Mouse (Mus musculus) myocyte (in vitro differentiated cells): Measurements from ENCODE around the gene Cdc37. TPM values are rescaled to one million over a fixed set of nuclear protein-coding genes. Genes with fewer than 3 reads are reported as not detected.
"Not testable (repeated sequence)": the region's sequence is repeated elsewhere in the genome, so short reads cannot be mapped to it uniquely, and the experiment has no call there.

Source experiments
- H3K27me3 ChIP-seq: one replicate; pipeline ENCODE4 v1.6.1; 2011; ENCODE audit not compliant: control insufficient read depth, insufficient read depth, insufficient read length
- H3K36me3 ChIP-seq: one replicate; pipeline ENCODE4 v1.6.1; 2011; ENCODE audit not compliant: control insufficient read depth, insufficient read depth
- H3K4me2 ChIP-seq: one replicate; pipeline ENCODE4 v1.6.1; 2011; ENCODE audit warnings: low read depth, control low read depth
- H3K4me3 ChIP-seq: one replicate; pipeline ENCODE4 v1.5.1; 2011; ENCODE audit warnings: mild to moderate bottlenecking, control low read depth, moderate library complexity
- H3K79me2 ChIP-seq: one replicate; pipeline ENCODE4 v1.6.1; 2011; ENCODE audit not compliant: control insufficient read depth, insufficient read depth
- H3ac ChIP-seq: one replicate; pipeline ENCODE4 v1.6.1; 2011; ENCODE audit not compliant: control insufficient read depth, insufficient read length
- CEBPB ChIP-seq: IDR thresholded peaks from 2 replicates; pipeline ENCODE4 v1.6.1; 2011; ENCODE audit warnings: mild to moderate bottlenecking, moderate library complexity; ENCODE audit not compliant: poor library complexity, insufficient read depth, severe bottlenecking
- E2F4 ChIP-seq: IDR thresholded peaks from one replicate; pipeline ENCODE4 v1.6.1; 2011; ENCODE audit warnings: mild to moderate bottlenecking, control low read depth, moderate library complexity; ENCODE audit not compliant: insufficient read depth
- MAX ChIP-seq: IDR thresholded peaks from one replicate; pipeline ENCODE4 v1.6.1; 2011; ENCODE audit warnings: low read depth, mild to moderate bottlenecking, control low read depth
- MYOD1 ChIP-seq, 3 experiments: IDR thresholded peaks; one replicate each; pipeline ENCODE4 v1.6.1; 2011; ENCODE audit warnings: control low read depth in 2 of 3, low read depth in 2 of 3, mild to moderate bottlenecking in 2 of 3, moderate library complexity in 1 of 3; ENCODE audit not compliant: insufficient read length in 2 of 3, control insufficient read depth in 1 of 3
- MYOG ChIP-seq, 3 experiments: IDR thresholded peaks; one replicate each; pipeline ENCODE4 v1.6.1; 2011; ENCODE audit warnings: control low read depth in 2 of 3, low read depth in 2 of 3, mild to moderate bottlenecking in 2 of 3; ENCODE audit not compliant: insufficient read length in 2 of 3, control insufficient read depth in 1 of 3, insufficient read depth in 1 of 3
- POLR2A ChIP-seq: IDR thresholded peaks from one replicate; pipeline ENCODE4 v1.6.1; 2011; ENCODE audit warnings: low read depth, mild to moderate bottlenecking, control low read depth, moderate library complexity; ENCODE audit not compliant: insufficient read length
- POLR2AphosphoS2 ChIP-seq: IDR thresholded peaks from one replicate; pipeline ENCODE4 v1.6.1; 2011; ENCODE audit warnings: low read depth, control low read depth; ENCODE audit not compliant: insufficient read length
- REST ChIP-seq: IDR thresholded peaks from one replicate; pipeline ENCODE4 v1.6.1; 2011; ENCODE audit warnings: mild to moderate bottlenecking, control low read depth, moderate library complexity; ENCODE audit not compliant: insufficient read depth, insufficient read length
- SRF ChIP-seq: IDR thresholded peaks from one replicate; pipeline ENCODE4 v1.6.1; 2011; ENCODE audit warnings: low read depth; ENCODE audit not compliant: control insufficient read depth, insufficient read length
- TCF12 ChIP-seq: IDR thresholded peaks from one replicate; pipeline ENCODE4 v1.6.1; 2011; ENCODE audit warnings: mild to moderate bottlenecking, control low read depth; ENCODE audit not compliant: poor library complexity, insufficient read depth, severe bottlenecking
- TCF3 ChIP-seq: IDR thresholded peaks from one replicate; pipeline ENCODE4 v1.6.1; 2011; ENCODE audit warnings: low read depth, control low read depth; ENCODE audit not compliant: insufficient read length
- USF1 ChIP-seq: IDR thresholded peaks from one replicate; pipeline ENCODE4 v1.6.1; 2011; ENCODE audit warnings: low read depth, mild to moderate bottlenecking, control low read depth, moderate library complexity
- polyA plus RNA-seq: library from polyadenylated mRNA; unstranded; fragments of >200 nt; fragmentation: generic; extraction: Trizol; gene quantifications from one replicate; pipeline ENCODE4 v1.2.1, GENCODE M21; 2012; ENCODE audit warnings: missing spikeins

Cdc37 gene
- 288 TPM for polyA plus RNA-seq

DNA sequence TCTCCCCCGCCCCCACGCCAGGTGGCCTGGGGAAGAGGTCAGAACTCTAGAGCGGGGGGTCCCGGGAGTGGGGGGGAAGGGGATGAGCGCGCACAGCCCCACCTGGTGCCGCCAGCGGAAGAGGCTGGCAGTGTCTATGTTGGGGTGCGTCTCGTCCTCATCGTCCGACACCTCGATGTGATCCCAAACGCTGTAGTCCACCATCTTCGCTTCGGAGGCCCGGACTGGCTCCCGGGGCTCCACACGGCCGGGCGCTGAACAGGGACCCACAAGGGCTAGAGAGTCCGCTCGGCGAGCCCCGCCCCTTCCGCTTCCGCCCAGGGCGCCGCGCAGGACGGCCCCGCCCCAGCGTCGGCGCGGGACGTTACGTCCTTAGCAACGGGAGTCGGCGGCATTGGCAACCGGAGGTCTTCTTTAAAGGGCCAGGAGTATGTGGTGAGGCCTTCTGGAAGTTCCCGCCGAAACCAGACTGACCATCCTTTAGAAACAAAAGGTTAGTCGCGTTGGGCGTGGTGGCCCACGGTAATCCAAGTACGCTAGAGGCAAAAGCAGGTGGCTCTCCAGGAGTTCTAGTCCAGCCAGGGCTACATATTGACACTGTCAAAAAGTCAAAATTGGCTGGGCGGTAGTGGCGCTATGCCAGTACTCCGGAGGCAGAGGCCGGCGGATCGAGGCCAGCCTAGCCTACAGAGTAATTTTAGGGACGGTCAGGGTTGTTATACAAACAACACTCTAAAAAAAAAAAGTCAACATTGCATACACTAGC is at the start of gene Cdc37:
Gene Cdc37 (minus strand): TSS at position 329 of the 766 bp plus-strand sequence.
- Histone ChIP-seq H3K4me3 (peak within 1 kb of the TSS; percentile 84), H3K27me3 (no peaks in the 10 kb centered on the region), H3K79me2 (peaks cover 48% of the 10 kb centered on the region), H3ac (peak within 1 kb of the TSS; percentile 72), H3K4me2 (peak within 1 kb of the TSS; percentile 98), H3K36me3 (peaks cover 3% of the 10 kb centered on the region)
- TF ChIP-seq POLR2AphosphoS2 (peak; percentile 80), MYOG (IDR thresholded peaks at IDR 0.05; ENCODE audit: control insufficient read depth in 1 of 3, insufficient read depth in 1 of 3, insufficient read length in 2 of 3, low read depth in 2 of 3) (peak in 2 of 3 experiments; percentile 16 to 23), REST (no peak), MYOD1 (IDR thresholded peaks at IDR 0.05; ENCODE audit: control insufficient read depth in 1 of 3, insufficient read length in 2 of 3, low read depth in 2 of 3) (peak in 2 of 3 experiments; percentile 11 to 33), TCF12 (no peak), USF1 (no peak), POLR2A (peak; percentile 85), SRF (peak; percentile 31), E2F4 (no peak), MAX (no peak), CEBPB (no peak), TCF3 (no peak)

DNA sequence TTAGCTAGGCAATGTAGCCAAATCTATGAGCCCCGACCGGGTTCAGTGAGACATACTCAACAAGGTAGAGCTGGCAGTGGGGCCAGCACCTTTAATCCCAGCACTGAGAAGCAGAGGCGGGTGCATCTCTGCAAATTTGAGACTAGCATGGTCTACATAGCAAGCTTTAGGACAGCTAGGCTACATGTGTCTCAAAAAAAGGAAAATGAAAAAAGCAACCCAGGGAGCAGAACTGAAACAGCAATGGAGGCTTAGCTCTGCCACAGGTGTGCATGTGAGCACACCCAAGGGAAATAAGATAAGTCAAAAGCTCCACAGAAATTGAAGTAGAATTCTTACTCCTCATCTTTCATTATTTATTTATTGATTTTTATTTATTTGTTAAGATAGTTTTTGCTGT is 49.2 kb upstream of the Cdc37 start:
- TF ChIP-seq MYOG (IDR thresholded peaks at IDR 0.05; ENCODE audit: control insufficient read depth in 1 of 3, insufficient read depth in 1 of 3, insufficient read length in 2 of 3, low read depth in 2 of 3), result no peak
- no peak for TF ChIP-seq SRF
- no peak for TF ChIP-seq CEBPB
- TF ChIP-seq E2F4, result no peak
- TF ChIP-seq POLR2A, result no peak
- no peak for TF ChIP-seq POLR2AphosphoS2
- no peak for TF ChIP-seq TCF3
- no peak for TF ChIP-seq MYOD1 (IDR thresholded peaks at IDR 0.05; ENCODE audit: control insufficient read depth in 1 of 3, insufficient read length in 2 of 3, low read depth in 2 of 3)
- no peak for TF ChIP-seq REST
- no peak for TF ChIP-seq MAX
- no peak for TF ChIP-seq TCF12
- H3K79me2 ChIP-seq, result no peaks in the 10 kb centered on the region

DNA sequence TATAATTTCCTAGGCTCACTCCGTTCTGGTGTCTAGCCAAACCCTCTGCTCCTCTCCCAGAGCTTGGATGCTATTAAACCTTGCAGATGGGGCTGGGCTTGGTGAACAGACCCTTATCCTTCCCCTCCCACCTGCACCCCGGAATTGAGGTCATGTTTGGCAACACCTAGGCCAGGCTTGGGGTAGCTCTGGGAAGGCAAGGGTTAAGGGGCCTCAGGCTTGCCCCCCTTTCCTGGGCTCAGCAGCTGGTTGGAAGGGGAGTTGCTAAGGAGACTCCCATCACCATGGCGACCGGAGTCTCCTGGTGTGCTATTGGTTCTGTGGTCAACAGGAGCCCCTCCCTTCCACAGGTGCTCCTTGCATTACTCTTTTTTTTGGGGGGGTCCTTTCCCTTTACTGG is 48.2 kb upstream of the Cdc37 start:
- no peaks in the 10 kb centered on the region for H3K79me2 ChIP-seq
- H3K36me3 ChIP-seq, result no peaks in the 10 kb centered on the region
- no peak overlapping the region for H3K4me2 ChIP-seq
- H3K27me3 ChIP-seq, result no peaks in the 10 kb centered on the region
- no peak overlapping the region for H3ac ChIP-seq
- H3K4me3 ChIP-seq, result no peak overlapping the region
- TF ChIP-seq MYOD1 (IDR thresholded peaks at IDR 0.05; ENCODE audit: control insufficient read depth in 1 of 3, insufficient read length in 2 of 3, low read depth in 2 of 3), result no peak
- TF ChIP-seq MAX, result no peak
- TF ChIP-seq TCF3, result no peak
- TF ChIP-seq CEBPB, result no peak
- no peak for TF ChIP-seq POLR2A
- TF ChIP-seq MYOG (IDR thresholded peaks at IDR 0.05; ENCODE audit: control insufficient read depth in 1 of 3, insufficient read depth in 1 of 3, insufficient read length in 2 of 3, low read depth in 2 of 3), result no peak
- TF ChIP-seq TCF12, result no peak
- no peak for TF ChIP-seq E2F4
- TF ChIP-seq POLR2AphosphoS2, result no peak
- no peak for TF ChIP-seq USF1
- no peak for TF ChIP-seq REST
- no peak for TF ChIP-seq SRF

More for the DNA sequence above, 49.2 kb upstream of the Cdc37 start:
- Histone ChIP-seq H3K4me2 (no peak overlapping the region), H3K36me3 (no peaks in the 10 kb centered on the region), H3ac (no peak overlapping the region), H3K27me3 (no peaks in the 10 kb centered on the region), H3K4me3 (no peak overlapping the region)

DNA sequence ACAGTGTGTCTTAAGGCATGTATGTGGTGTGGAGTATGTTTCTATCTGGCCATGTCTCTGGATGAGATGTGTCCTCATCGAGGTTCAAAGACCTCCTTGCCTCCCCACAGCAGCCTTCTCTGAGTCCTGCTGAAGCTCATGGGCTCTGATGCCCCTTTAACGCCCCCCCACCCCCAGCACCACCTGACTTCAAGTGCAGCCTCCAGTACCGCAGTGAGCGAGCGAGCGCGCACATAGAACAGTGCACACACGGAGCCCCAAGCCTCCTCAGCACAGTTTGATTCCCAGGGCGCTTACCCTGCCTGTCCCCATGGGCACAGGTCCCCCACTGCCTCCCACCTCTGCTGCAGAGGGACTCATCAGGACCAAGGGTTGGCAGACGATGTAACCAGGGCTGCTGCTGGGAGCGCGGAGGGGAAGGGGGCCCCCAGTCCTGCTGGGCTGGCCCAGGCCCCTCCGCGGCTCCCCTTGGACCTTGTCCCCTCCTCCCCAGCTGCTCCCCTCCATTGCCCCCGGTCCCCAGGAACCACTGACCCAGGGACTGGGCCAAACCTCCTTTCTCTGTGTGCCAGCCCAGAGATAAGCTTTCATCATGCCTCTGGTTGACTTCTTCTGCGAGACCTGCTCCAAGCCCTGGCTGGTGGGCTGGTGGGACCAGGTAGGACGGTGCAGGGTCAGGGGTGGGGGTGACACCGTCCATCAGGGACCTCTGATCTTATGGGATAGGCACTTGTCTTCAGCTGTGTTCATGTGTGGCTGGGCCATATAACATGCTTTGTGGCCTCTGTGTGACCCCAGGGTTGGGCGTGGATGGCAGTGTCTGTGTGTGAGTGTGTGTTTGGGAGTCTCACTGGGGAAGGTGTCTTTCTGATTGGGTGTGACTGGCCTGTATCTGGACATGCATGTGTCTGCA is 47.0 kb upstream of the Cdc37 start:
- no peaks in the 10 kb centered on the region for H3K79me2 ChIP-seq
- H3K36me3 ChIP-seq, result no peaks in the 10 kb centered on the region
- H3K27me3 ChIP-seq, result no peaks in the 10 kb centered on the region
- H3K4me2 ChIP-seq, result no peak overlapping the region
- no peak overlapping the region for H3ac ChIP-seq
- no peak for TF ChIP-seq MAX
- TF ChIP-seq SRF, result no peak
- TF ChIP-seq E2F4, result no peak
- no peak for TF ChIP-seq TCF12
- no peak for TF ChIP-seq CEBPB
- no peak for TF ChIP-seq TCF3
- no peak for TF ChIP-seq POLR2AphosphoS2
- TF ChIP-seq MYOG (IDR thresholded peaks at IDR 0.05; ENCODE audit: control insufficient read depth in 1 of 3, insufficient read depth in 1 of 3, insufficient read length in 2 of 3, low read depth in 2 of 3), result no peak
- no peak for TF ChIP-seq REST
- TF ChIP-seq MYOD1 (IDR thresholded peaks at IDR 0.05; ENCODE audit: control insufficient read depth in 1 of 3, insufficient read length in 2 of 3, low read depth in 2 of 3), result no peak
- no peak for TF ChIP-seq POLR2A
- no peak for TF ChIP-seq USF1
- no peak overlapping the region for H3K4me3 ChIP-seq

DNA sequence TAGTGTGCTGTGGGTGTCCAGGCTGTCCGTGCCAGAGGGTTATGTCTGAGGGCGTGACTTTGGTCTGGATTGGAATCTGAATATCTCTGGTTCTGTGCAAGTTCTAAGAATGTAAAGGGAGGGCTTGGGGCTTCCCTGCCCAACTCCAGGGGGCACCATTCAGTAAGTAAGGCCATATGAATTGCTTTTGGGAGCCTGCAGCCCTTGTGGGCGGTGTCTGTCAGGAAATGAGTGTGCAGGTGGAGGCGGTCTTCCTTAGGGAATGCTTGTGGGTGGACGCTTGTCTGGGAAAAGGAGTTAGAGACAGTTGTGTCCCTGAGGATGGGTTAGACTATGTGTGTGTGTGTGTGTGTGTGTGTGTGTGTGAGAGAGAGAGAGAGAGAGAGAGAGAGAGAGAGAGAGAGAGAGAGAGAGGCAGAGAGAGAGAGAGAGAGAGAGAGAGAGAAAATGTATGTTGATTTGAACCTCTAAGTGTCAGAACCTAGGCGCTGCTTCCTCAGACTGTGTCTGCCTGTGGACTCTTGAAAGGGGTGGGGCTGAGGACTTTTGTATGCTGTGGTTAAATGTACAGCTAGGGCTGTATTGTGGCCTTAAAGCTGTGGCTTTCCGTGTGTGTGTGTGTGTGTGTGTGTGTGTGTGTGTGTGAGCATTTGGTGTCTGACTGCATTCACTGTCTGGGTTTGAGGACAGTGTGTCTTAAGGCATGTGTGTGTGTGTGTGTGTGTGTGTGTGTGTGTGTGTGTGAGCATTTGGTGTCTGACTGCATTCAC is 46.1 kb upstream of the Cdc37 start:
- H3ac ChIP-seq, H3K79me2 ChIP-seq, H3K27me3 ChIP-seq, H3K4me3 ChIP-seq, H3K36me3 ChIP-seq, H3K4me2 ChIP-seq: not testable (repeated sequence)
